Mouse (Mus musculus) CH12.LX (cell line): ENCODE data around the gene Mbd5.

Experiments
- EP300 ChIP-seq: IDR thresholded peaks from 2 replicates; pipeline ENCODE4 v1.6.1; 2011; ENCODE audit warnings: low read length, improper control_type of control experiment
- JUN ChIP-seq: IDR thresholded peaks from 2 replicates; pipeline ENCODE4 v1.6.1; 2011; ENCODE audit warnings: low read depth, mild to moderate bottlenecking, low read length, improper control_type of control experiment, moderate library complexity; ENCODE audit not compliant: insufficient read depth
- JUND ChIP-seq: conservative IDR thresholded peaks from 2 replicates; pipeline ENCODE4 v1.6.1; 2011; ENCODE audit warnings: low read depth, low read length, improper control_type of control experiment
- POLR2A ChIP-seq: IDR thresholded peaks from 2 replicates; pipeline ENCODE4 v1.6.1; 2011; ENCODE audit warnings: low read depth, mild to moderate bottlenecking, improper control_type of control experiment, low read length
- POLR2AphosphoS2 ChIP-seq: IDR thresholded peaks from 2 replicates; pipeline ENCODE4 v1.6.1; 2011; ENCODE audit warnings: low read depth, low read length, improper control_type of control experiment
- RCOR1 ChIP-seq: conservative IDR thresholded peaks from 2 replicates; pipeline ENCODE4 v1.6.1; 2012; ENCODE audit warnings: low read depth, mild to moderate bottlenecking, inconsistent platforms, low read length, improper control_type of control experiment
- TCF12 ChIP-seq: IDR thresholded peaks from 2 replicates; pipeline ENCODE4 v1.6.1; 2014; ENCODE audit warnings: low read depth, mild to moderate bottlenecking, inconsistent platforms, low read length, improper control_type of control experiment
- USF2 ChIP-seq: conservative IDR thresholded peaks from 2 replicates; pipeline ENCODE4 v1.6.1; 2011; ENCODE audit warnings: low read depth, low read length, improper control_type of control experiment
- ZC3H11A ChIP-seq: IDR thresholded peaks from 2 replicates; pipeline ENCODE4 v1.6.1; 2012; ENCODE audit warnings: low read depth, mild to moderate bottlenecking, inconsistent platforms, low read length, improper control_type of control experiment

DNA sequence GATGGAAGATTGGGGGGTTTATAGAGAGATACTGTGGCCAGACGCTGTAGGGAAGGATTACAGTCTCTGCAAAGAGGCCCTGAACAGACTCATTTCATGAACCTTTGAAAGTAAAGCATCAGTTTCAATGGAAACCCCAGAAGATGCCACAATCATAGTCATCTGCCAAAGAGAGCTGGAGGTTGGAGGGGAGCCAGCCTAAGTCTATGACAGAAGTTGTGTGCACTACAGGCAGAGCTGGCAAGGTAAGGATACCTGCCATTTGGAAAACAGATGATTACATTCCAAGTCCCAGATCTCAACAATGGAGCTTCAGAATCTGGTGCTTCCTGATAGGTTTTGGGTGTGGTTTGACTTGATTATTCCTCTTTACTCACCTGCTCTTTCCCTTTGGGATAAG, 261.1 kb downstream of the Mbd5 start:
- no peak for TF ChIP-seq USF2
- no peak for TF ChIP-seq RCOR1
- TF ChIP-seq ZC3H11A, result no peak
- TF ChIP-seq EP300, result no peak
- no peak for TF ChIP-seq JUN
- TF ChIP-seq TCF12, result no peak
- no peak for TF ChIP-seq POLR2A
- no peak for TF ChIP-seq POLR2AphosphoS2
- no peak for TF ChIP-seq JUND
